23 mouse cellular contexts compared by ENCODE assay signal in genomic region chr11:116384171-116384570, GRCm38 (mm10). TPM values are rescaled to one million over a fixed set of nuclear protein-coding genes. Genes with fewer than 3 reads are reported as not detected.
DNase-seq lines count a peak whose midpoint lies in the region; ATAC-seq lines count a peak whose summit lies in the region.
"Had no signal": no experiment of that assay in that cellular context is flagged by ENCODE, and none has a peak within 500 bp of the region (broad histone marks: within the 10 kb centered on the region; RNA-seq: fewer than 3 reads in every experiment).

No protein-coding gene starts in this region.

- peak overlapping the region; percentile 80 for H3K27ac ChIP-seq in kidney, embryonic 15.5 days
- H3K27ac ChIP-seq in limb, embryonic 10.5 days: peak overlapping the region; percentile 53; the same call in 1 of the 2 replicates
- no peak overlapping the region for H3K27ac ChIP-seq in forebrain, embryonic 15.5 days (replicated peaks)
- H3K27ac ChIP-seq: left cerebral cortex, adult 2 months; liver, embryonic 13.5 days had no signal

- DNase-seq in adrenal gland, adult (ENCODE audit: inconsistent age in 2 of 2, low spot score in 1 of 2): peak; percentile 77 to 88
- no peak for DNase-seq in adrenal gland, postnatal 4 days (ENCODE audit: low spot score in 2 of 2)
- no peak for DNase-seq in kidney, postnatal 25 days
- peak; percentile 74 for DNase-seq in adrenal gland, postnatal 14 days
- no peak for DNase-seq in limb, embryonic 10.5 days (ENCODE audit: low spot score)
- DNase-seq in lung, postnatal 25 days (ENCODE audit: low spot score): no peak
- DNase-seq: cerebellum, adult 9-11 months; forebrain, postnatal 0 days; kidney, adult 8-10 months; liver, embryonic 13.5 days; lung, embryonic 14.5 days; lung, postnatal 4 days; right cerebral cortex, adult 18-20 months; spleen, adult 18-20 months; thymus, postnatal 4 days had no signal

- ATAC-seq in kidney, embryonic 15.5 days (replicated peaks; ENCODE audit: low FRiP score): no peak; the same call in 1 of the 2 replicates
- no peak for ATAC-seq in forebrain, embryonic 15.5 days (replicated peaks)
- ATAC-seq: activated CD4-positive, CD25-positive, alpha-beta regulatory T cell, adult 4 months; forebrain, postnatal 0 days; inflammation-experienced regulatory T-cells, adult 6 months; midbrain, embryonic 16.5 days; Patski had no signal

- no peaks in the 10 kb centered on the region for H3K9me3 ChIP-seq in kidney, embryonic 15.5 days (replicated peaks)
- no peaks in the 10 kb centered on the region for H3K9me3 ChIP-seq in limb, embryonic 10.5 days (replicated peaks)
- no peaks in the 10 kb centered on the region for H3K9me3 ChIP-seq in forebrain, embryonic 15.5 days
- H3K9me3 ChIP-seq: liver, embryonic 13.5 days had no signal

- no peak overlapping the region for H3K4me3 ChIP-seq in kidney, embryonic 15.5 days (replicated peaks)
- H3K4me3 ChIP-seq in limb, embryonic 10.5 days: no peak overlapping the region
- no peak overlapping the region for H3K4me3 ChIP-seq in forebrain, embryonic 15.5 days
- H3K4me3 ChIP-seq: left cerebral cortex, adult 2 months; liver, embryonic 13.5 days had no signal

- H3K27me3 ChIP-seq in kidney, embryonic 15.5 days: no peaks in the 10 kb centered on the region
- no peaks in the 10 kb centered on the region for H3K27me3 ChIP-seq in limb, embryonic 10.5 days (ENCODE audit: low read depth, poor library complexity, severe bottlenecking)
- no peaks in the 10 kb centered on the region for H3K27me3 ChIP-seq in forebrain, embryonic 15.5 days
- H3K27me3 ChIP-seq: liver, embryonic 13.5 days; Patski had no signal

- H3K4me1 ChIP-seq in kidney, embryonic 15.5 days: peaks cover 35% of the 10 kb centered on the region
- H3K4me1 ChIP-seq in limb, embryonic 10.5 days: peaks cover 27% of the 10 kb centered on the region
- peaks cover 20% of the 10 kb centered on the region for H3K4me1 ChIP-seq in forebrain, embryonic 15.5 days

- 59% methylated on average over 11 of the region's 11 CpGs for WGBS in kidney, embryonic 15.5 days
- 87% methylated on average over 11 of the region's 11 CpGs for WGBS in limb, embryonic 10.5 days
- WGBS in forebrain, embryonic 15.5 days: 84% methylated on average over 11 of the region's 11 CpGs

- no peak overlapping the region for H3K9ac ChIP-seq in kidney, embryonic 15.5 days
- no peak overlapping the region for H3K9ac ChIP-seq in forebrain, embryonic 15.5 days (replicated peaks)
- H3K9ac ChIP-seq: forebrain, postnatal 0 days; liver, embryonic 13.5 days; lung, embryonic 14.5 days had no signal

- no peak overlapping the region for H3K4me2 ChIP-seq in kidney, embryonic 15.5 days
- no peak overlapping the region for H3K4me2 ChIP-seq in forebrain, embryonic 15.5 days (replicated peaks)
- H3K4me2 ChIP-seq: liver, embryonic 13.5 days; lung, embryonic 14.5 days had no signal

- H3K36me3 ChIP-seq in kidney, embryonic 15.5 days: peaks cover 7% of the 10 kb centered on the region
- 0 out of 2 replicates have a peak, but pooled peaks cover 7% of the 10 kb centered on the region for H3K36me3 ChIP-seq in limb, embryonic 10.5 days
- 0 out of 2 replicates have a peak, but pooled peaks cover 6% of the 10 kb centered on the region for H3K36me3 ChIP-seq in forebrain, embryonic 15.5 days
- H3K36me3 ChIP-seq: liver, embryonic 13.5 days had no signal

RNA-seq across cellular contexts. Expression of gene Rnf157, which starts 28.7 kb away (rescaled TPM):
- total RNA-seq in adrenal gland, postnatal 4 days (2021): 10 to 100 TPM; 20.0 to 22.0 TPM
- polyA plus RNA-seq in kidney, embryonic 15.5 days (2015; fragmentation: Nextera tagmentation; extraction: Ambion mirVana): 12.4 and 12.5 TPM in 2 replicates
- 8.6 and 10.1 TPM in 2 replicates for total RNA-seq in adrenal gland, postnatal 14 days (2021)
- 11.1 and 18.3 TPM in 2 replicates for polyA plus RNA-seq in limb, embryonic 10.5 days (2016; fragmentation: Nextera tagmentation; extraction: Ambion mirVana)
- polyA plus RNA-seq in forebrain, embryonic 15.5 days (2015; fragmentation: Nextera tagmentation; extraction: Ambion mirVana): 53.4 and 55.6 TPM in 2 replicates

RNA-seq across cellular contexts. Expression of gene Foxj1, which starts 49.0 kb away (rescaled TPM):
- under 1 TPM; 0.37 to 0.90 TPM for total RNA-seq in adrenal gland, postnatal 4 days (2021)
- polyA plus RNA-seq in kidney, embryonic 15.5 days (2015; fragmentation: Nextera tagmentation; extraction: Ambion mirVana): 2.9 TPM in 2 replicates
- total RNA-seq in adrenal gland, postnatal 14 days (2021): 0.23 and 0.30 TPM in 2 replicates
- 0.68 and 1.5 TPM in 2 replicates for polyA plus RNA-seq in limb, embryonic 10.5 days (2016; fragmentation: Nextera tagmentation; extraction: Ambion mirVana)
- 9.5 and 14.7 TPM in 2 replicates for polyA plus RNA-seq in forebrain, embryonic 15.5 days (2015; fragmentation: Nextera tagmentation; extraction: Ambion mirVana)
- total RNA-seq: gastrocnemius, postnatal 36 days had no signal
- polyA plus RNA-seq: activated CD4-positive, CD25-positive, alpha-beta regulatory T cell, adult 4 months; inflammation-experienced regulatory T-cells, adult 6 months had no signal

RNA-seq across cellular contexts. Expression of gene Ubald2, which starts 49.7 kb away (rescaled TPM):
- 10 to 100 TPM; 62.1 to 63.9 TPM for total RNA-seq in adrenal gland, postnatal 4 days (2021)
- polyA plus RNA-seq in kidney, embryonic 15.5 days (2015; fragmentation: Nextera tagmentation; extraction: Ambion mirVana): 45.7 and 58.1 TPM in 2 replicates
- total RNA-seq in adrenal gland, postnatal 14 days (2021): 36.4 and 38.8 TPM in 2 replicates
- 44.1 and 51.8 TPM in 2 replicates for polyA plus RNA-seq in limb, embryonic 10.5 days (2016; fragmentation: Nextera tagmentation; extraction: Ambion mirVana)
- polyA plus RNA-seq in forebrain, embryonic 15.5 days (2015; fragmentation: Nextera tagmentation; extraction: Ambion mirVana): 58.8 and 59.5 TPM in 2 replicates

Comparison
In these comparisons a context has a peak if more than half of its experiments do, and no peak if none do; other contexts are left out.
1. DNase-seq: peak in adrenal gland, adult (2 of 2) and adrenal gland, postnatal 14 days (single experiment); none in adrenal gland, postnatal 4 days (0 of 2), kidney, postnatal 25 days (0 of 2), limb, embryonic 10.5 days (single experiment) and lung, postnatal 25 days (single experiment).